Mouse (Mus musculus): Measurements from ENCODE around the gene Cep78. TPM values are rescaled to one million over a fixed set of nuclear protein-coding genes. Genes with fewer than 3 reads are reported as not detected.

Gene Cep78
- 1.0 and 1.2 TPM in 2 replicates for polyA plus RNA-seq (2012; rRNA removed; ENCODE audit: low replicate concordance)

DNA sequence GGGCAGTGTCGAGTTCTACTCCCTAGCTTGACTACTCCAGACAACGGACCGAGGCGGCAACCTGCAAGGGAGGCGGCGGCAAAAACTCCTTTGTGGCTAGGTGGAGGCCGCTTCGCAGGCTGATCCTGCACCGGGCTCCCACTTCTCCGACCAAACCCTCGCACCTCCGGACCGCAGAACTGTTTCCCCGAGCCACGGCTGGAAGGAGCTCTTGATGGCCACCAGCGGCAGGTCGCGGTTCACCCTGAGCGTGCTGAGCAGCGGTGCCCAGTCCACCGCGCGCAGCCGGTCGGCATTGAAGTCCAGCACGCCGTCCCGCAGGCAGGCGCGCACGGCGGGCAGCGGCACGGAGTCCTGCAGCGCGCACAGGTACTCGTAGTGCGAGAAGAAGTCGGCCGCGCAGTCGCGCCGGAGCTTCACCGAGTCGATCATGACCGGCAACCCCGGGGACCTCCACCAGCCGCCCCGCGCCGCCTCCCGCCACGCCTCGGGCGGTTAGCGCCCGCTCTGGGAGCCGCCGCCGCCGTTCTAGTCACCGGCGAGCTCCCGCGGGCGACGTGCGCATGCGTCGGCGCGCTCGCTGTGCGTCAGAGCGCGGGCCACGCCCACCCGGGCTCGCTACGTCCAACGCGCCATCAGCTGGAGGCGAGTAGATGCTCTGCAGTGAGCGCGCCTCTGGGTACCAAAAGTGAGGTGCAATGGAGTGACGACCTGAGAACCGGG lies at the start of gene Cep78:
TSS of gene Cep78 (minus strand) at position 541 of the 723 bp plus-strand sequence.

DNA sequence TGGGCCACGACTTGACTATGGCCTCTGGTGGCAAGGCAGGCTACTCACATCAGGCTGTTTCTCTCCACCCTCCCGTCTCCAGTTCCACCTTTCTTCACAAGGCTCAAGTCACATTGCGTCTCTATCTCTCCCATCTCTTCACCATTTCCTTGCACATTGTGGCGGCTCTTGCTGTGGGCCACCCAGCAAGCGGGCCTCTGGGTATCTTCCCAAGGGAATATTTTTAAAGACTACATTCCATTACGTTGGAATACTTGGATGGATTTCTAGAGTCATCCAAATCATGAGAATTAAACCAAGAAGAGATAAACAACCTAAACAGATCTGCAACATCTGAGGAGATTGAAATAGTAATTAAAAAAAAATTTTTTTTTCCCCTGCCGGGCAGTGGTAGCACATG lies 37.6 kb downstream of the Cep78 start, which contains the start of gene Psat1:
TSS of gene Psat1 (minus strand) at position 101 of the 400 bp plus-strand sequence.

Other genes starting within 250 kb of the Cep78 start
- gene Psat1, start 37.7 kb downstream of the Cep78 start, polyA plus RNA-seq (2012; rRNA removed; ENCODE audit: low replicate concordance), result 1.1 and 1.2 TPM in 2 replicates
- gene Gnaq, start 147.8 kb upstream of the Cep78 start, polyA plus RNA-seq (2012; rRNA removed; ENCODE audit: low replicate concordance), result 4.1 and 6.1 TPM in 2 replicates